Comparison of ENCODE assay signal across 27 mouse cellular contexts in the genomic region with DNA sequence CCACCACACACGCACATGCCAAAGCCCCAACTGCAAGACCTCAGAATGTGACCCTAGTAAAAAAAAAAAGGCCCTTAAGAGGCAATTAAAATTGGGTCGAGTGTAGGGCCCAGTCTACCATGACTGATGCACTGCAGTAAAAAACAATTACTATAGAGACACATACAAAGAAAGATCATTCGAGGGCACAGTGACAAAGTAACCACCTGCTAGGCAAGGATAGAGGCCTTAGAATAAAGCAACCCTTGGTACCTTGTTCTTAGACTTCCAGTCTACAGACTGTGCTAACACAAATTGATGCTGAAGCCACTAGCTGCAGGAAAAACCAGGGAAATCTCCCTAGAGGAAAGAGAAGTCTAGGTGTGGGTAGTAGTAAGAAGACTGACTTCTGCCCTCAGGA.
"Had no signal": no experiment of that assay in that cellular context is flagged by ENCODE, and none has a peak within 500 bp of the region (broad histone marks: within the 10 kb centered on the region; RNA-seq: fewer than 3 reads in every experiment).

No protein-coding gene starts in this region.

- H3K4me1 ChIP-seq: intestine, embryonic 15.5 days; limb, embryonic 12.5 days; limb, embryonic 15.5 days; midbrain, embryonic 10.5 days; midbrain, embryonic 13.5 days had no signal

- ATAC-seq: intestine, embryonic 15.5 days; liver, postnatal 0 days; lung, postnatal 0 days; midbrain, embryonic 13.5 days; midbrain, embryonic 16.5 days had no signal

- DNase-seq: kidney, adult 11 months; kidney, adult 9 months; kidney, postnatal 36 days; layer of hippocampus, postnatal 36 days; left cerebral cortex, postnatal 4 days; liver, postnatal 0 days; lung, embryonic 14.5 days; right cerebral cortex, adult 18-20 months; right cerebral cortex, postnatal 14 days; right cerebral cortex, postnatal 4 days; thymus, adult 2 months; thymus, postnatal 14 days; thymus, postnatal 4 days had no signal

- H3K27me3 ChIP-seq: intestine, embryonic 15.5 days; limb, embryonic 12.5 days; limb, embryonic 15.5 days; megakaryocyte, embryonic 14.5 days; midbrain, embryonic 13.5 days had no signal

- H3K9ac ChIP-seq: intestine, embryonic 15.5 days; limb, embryonic 12.5 days; limb, embryonic 15.5 days; liver, embryonic 14.5 days; liver, postnatal 0 days; lung, embryonic 14.5 days; midbrain, embryonic 13.5 days had no signal

- H3K4me3 ChIP-seq: intestine, embryonic 15.5 days; left cerebral cortex, adult 2 months; limb, embryonic 12.5 days; limb, embryonic 15.5 days; megakaryocyte, embryonic 14.5 days; midbrain, embryonic 10.5 days; midbrain, embryonic 13.5 days; myocyte had no signal

- H3K9me3 ChIP-seq: intestine, embryonic 15.5 days; limb, embryonic 12.5 days; limb, embryonic 15.5 days; megakaryocyte, embryonic 14.5 days; midbrain, embryonic 10.5 days; midbrain, embryonic 13.5 days had no signal

- H3K4me2 ChIP-seq: intestine, embryonic 15.5 days; limb, embryonic 12.5 days; limb, embryonic 15.5 days; liver, embryonic 11.5 days; lung, embryonic 14.5 days; midbrain, embryonic 13.5 days had no signal

- H3K27ac ChIP-seq: intestine, embryonic 15.5 days; left cerebral cortex, adult 2 months; limb, embryonic 12.5 days; limb, embryonic 15.5 days; liver, embryonic 14.5 days; macrophage; midbrain, embryonic 10.5 days; stomach, postnatal 0 days had no signal
